Mouse (Mus musculus) heart, embryonic 12.5 days (tissue): ENCODE results near the gene Fth1. TPM values are rescaled to one million over a fixed set of nuclear protein-coding genes. Genes with fewer than 3 reads are reported as not detected.
"Not testable (repeated sequence)": the region's sequence is repeated elsewhere in the genome, so short reads cannot be mapped to it uniquely, and the experiment has no call there.

Source experiments
- ATAC-seq: fragments of 200-750 bp; cut with Nextera tagmentation; 2 replicates; pipeline ENCODE4 v1.8.0; 2017; ENCODE audit warnings: moderate TSS enrichment, moderate library complexity; ENCODE audit not compliant: insufficient number of reproducible peaks, low FRiP score
- H3K27ac ChIP-seq: fragments of 300-500 bp; sonication (generic); 2 replicates; pipeline ENCODE4 v1.5.1; 2016; ENCODE audit warnings: mild to moderate bottlenecking, moderate library complexity; ENCODE audit not compliant: poor library complexity, severe bottlenecking
- H3K27me3 ChIP-seq: fragments of 300-500 bp; sonication (generic); replicated peaks from 2 replicates; pipeline ENCODE4 v1.6.1; 2016; ENCODE audit warnings: mild to moderate bottlenecking, moderate library complexity
- H3K36me3 ChIP-seq: fragments of 300-500 bp; sonication (generic); 2 replicates; pipeline ENCODE4 v1.6.1; 2016; ENCODE audit warnings: mild to moderate bottlenecking, moderate library complexity
- H3K4me1 ChIP-seq: fragments of 300-500 bp; sonication (generic); replicated peaks from 2 replicates; pipeline ENCODE4 v1.6.1; 2016; ENCODE audit warnings: mild to moderate bottlenecking
- H3K4me2 ChIP-seq: fragments of 300-500 bp; sonication (generic); 2 replicates; pipeline ENCODE4 v1.6.1; 2016; ENCODE audit warnings: mild to moderate bottlenecking, moderate library complexity
- H3K4me3 ChIP-seq: fragments of 300-500 bp; sonication (generic); 2 replicates; pipeline ENCODE4 v1.5.1; 2016; ENCODE audit warnings: mild to moderate bottlenecking
- H3K9ac ChIP-seq: fragments of 300-500 bp; sonication (generic); 2 replicates; pipeline ENCODE4 v1.6.1; 2016; ENCODE audit warnings: mild to moderate bottlenecking, moderate library complexity
- H3K9me3 ChIP-seq: fragments of 300-500 bp; sonication (generic); replicated peaks from 2 replicates; pipeline ENCODE4 v1.6.1; 2016; ENCODE audit warnings: mild to moderate bottlenecking, moderate library complexity
- WGBS: fragments of 180-500 bp; shearing (Covaris S2); methylation state at CpG from one replicate; pipeline ENCODE4 v1.1.7; 2016; 5-methylcytosine and 5-hydroxymethylcytosine counted together
- polyA plus RNA-seq: library from polyadenylated mRNA; unstranded; fragments of >200 nt; fragmentation: Nextera tagmentation; extraction: Ambion mirVana; gene quantifications from 2 replicates; pipeline ENCODE4 v1.2.1, GENCODE M21; 2016

Fth1 gene
- polyA plus RNA-seq, 1 experiment from 2014 or later = 2,412 TPM

- Histone ChIP-seq H3K27me3 (no peaks in the 10 kb centered on the region), H3K4me1 (peaks cover 6% of the 10 kb centered on the region; the same call in 1 of the 2 replicates), H3K36me3 (no peaks in the 10 kb centered on the region), H3K4me2 (peak overlapping the region; percentile 32; the same call in 1 of the 2 replicates), H3K27ac (no peak overlapping the region), H3K9me3 (no peaks in the 10 kb centered on the region), H3K9ac (0 out of 2 replicates have a peak overlapping the region, but pooled peaks have one; percentile 34), H3K4me3 (no peak overlapping the region)
- no peak for ATAC-seq
- WGBS = 15% methylated on average over 7 of the region's 7 CpGs
Observed at GRCm38 (mm10) chr19:9964205-9964916, 16.0 kb upstream of the Fth1 start.

GRCm38 (mm10) chr19:9966096-9966867 is 14.1 kb upstream of the Fth1 start:
- no peak for ATAC-seq
- Histone ChIP-seq H3K36me3 (no peaks in the 10 kb centered on the region), H3K9ac (no peak overlapping the region), H3K4me2 (no peak overlapping the region), H3K27me3 (no peaks in the 10 kb centered on the region), H3K27ac (no peak overlapping the region), H3K4me1 (peaks cover 6% of the 10 kb centered on the region; the same call in 1 of the 2 replicates), H3K9me3 (no peaks in the 10 kb centered on the region), H3K4me3 (no peak overlapping the region)
- WGBS = 71% methylated on average over 2 of the region's 2 CpGs

- WGBS = 82% methylated on average over 10 of the region's 10 CpGs
- Histone ChIP-seq H3K4me2 (no peak overlapping the region), H3K27me3 (no peaks in the 10 kb centered on the region), H3K4me1 (peaks cover 6% of the 10 kb centered on the region; the same call in 1 of the 2 replicates), H3K4me3 (no peak overlapping the region), H3K36me3 (no peaks in the 10 kb centered on the region), H3K9me3 (no peaks in the 10 kb centered on the region), H3K9ac (no peak overlapping the region), H3K27ac (no peak overlapping the region)
- ATAC-seq = no peak
Observed at GRCm38 (mm10) chr19:9968081-9968787, 12.2 kb upstream of the Fth1 start.

GRCm38 (mm10) chr19:9974853-9975252 is 5.5 kb upstream of the Fth1 start:
- H3K9me3 ChIP-seq, H3K27ac ChIP-seq, H3K36me3 ChIP-seq, H3K27me3 ChIP-seq, H3K4me3 ChIP-seq, H3K4me2 ChIP-seq, H3K9ac ChIP-seq: not testable (repeated sequence)
- WGBS = 42% methylated on average over 2 of the region's 2 CpGs
- H3K4me1 ChIP-seq = peaks cover 28% of the 10 kb centered on the region
- 0 out of 2 replicates have a peak, but pooled peaks have one; percentile 10 for ATAC-seq

GRCm38 (mm10) chr19:9977085-9977484 is 3.3 kb upstream of the Fth1 start:
- Histone ChIP-seq H3K27me3 (no peaks in the 10 kb centered on the region), H3K4me1 (peaks cover 36% of the 10 kb centered on the region), H3K4me2 (no peak overlapping the region), H3K4me3 (no peak overlapping the region), H3K9me3 (no peaks in the 10 kb centered on the region), H3K36me3 (no peaks in the 10 kb centered on the region), H3K27ac (peak overlapping the region; percentile 36; the same call in 1 of the 2 replicates), H3K9ac (no peak overlapping the region)
- 60% methylated on average over 10 of the region's 10 CpGs for whole genome bisulfite sequencing
- ATAC-seq = peak; percentile 72; the same call in 1 of the 2 replicates

- H3K9me3 ChIP-seq = no peaks in the 10 kb centered on the region
- H3K27me3 ChIP-seq = no peaks in the 10 kb centered on the region
- no peak overlapping the region for H3K9ac ChIP-seq
- H3K27ac ChIP-seq = peak overlapping the region; percentile 69
- no peak overlapping the region for H3K4me3 ChIP-seq
- 39% methylated on average over 5 of the region's 5 CpGs for WGBS
- ATAC-seq = peak; percentile 65
- H3K4me1 ChIP-seq = peaks cover 38% of the 10 kb centered on the region
- peak overlapping the region; percentile 24 for H3K4me2 ChIP-seq
- no peaks in the 10 kb centered on the region for H3K36me3 ChIP-seq
Observed at GRCm38 (mm10) chr19:9978431-9978951, 1.9 kb upstream of the Fth1 start.

GRCm38 (mm10) chr19:9979156-9979555 is 1.2 kb upstream of the Fth1 start:
- ATAC-seq = no peak
- H3K9me3 ChIP-seq = no peaks in the 10 kb centered on the region
- H3K4me3 ChIP-seq = no peak overlapping the region
- H3K4me1 ChIP-seq = peaks cover 45% of the 10 kb centered on the region
- H3K4me2 ChIP-seq = peak overlapping the region; percentile 24; the same call in 1 of the 2 replicates
- no peaks in the 10 kb centered on the region for H3K27me3 ChIP-seq
- H3K9ac ChIP-seq = no peak overlapping the region
- H3K27ac ChIP-seq = peak overlapping the region; percentile 69
- 89% methylated on average over 2 of the region's 2 CpGs for WGBS
- peaks cover 4% of the 10 kb centered on the region for H3K36me3 ChIP-seq

- peaks cover 26% of the 10 kb centered on the region for H3K36me3 ChIP-seq
- peak overlapping the region; percentile 93 for H3K4me3 ChIP-seq
- no peaks in the 10 kb centered on the region for H3K27me3 ChIP-seq
- WGBS = 63% methylated on average over 4 of the region's 4 CpGs
- peak overlapping the region; percentile 99 for H3K27ac ChIP-seq
- H3K4me2 ChIP-seq = peak overlapping the region; percentile 93
- peak overlapping the region; percentile 71 for H3K9ac ChIP-seq
- H3K4me1 ChIP-seq = peaks cover 30% of the 10 kb centered on the region
- H3K9me3 ChIP-seq = no peaks in the 10 kb centered on the region
- ATAC-seq = no peak
Observed at GRCm38 (mm10) chr19:9981621-9982020, 1.2 kb downstream of the Fth1 start.

- peak overlapping the region; percentile 93 for H3K4me2 ChIP-seq
- H3K9ac ChIP-seq = peak overlapping the region; percentile 92
- peaks cover 35% of the 10 kb centered on the region for H3K4me1 ChIP-seq
- peak; percentile 96 for ATAC-seq
- H3K27ac ChIP-seq = peak overlapping the region; percentile 99
- H3K27me3 ChIP-seq = no peaks in the 10 kb centered on the region
- peaks cover 26% of the 10 kb centered on the region for H3K36me3 ChIP-seq
- under 1% methylated on average over 59 of the region's 59 CpGs for WGBS
- H3K9me3 ChIP-seq = no peaks in the 10 kb centered on the region
- H3K4me3 ChIP-seq = peak overlapping the region; percentile 93
Observed at GRCm38 (mm10) chr19:9982151-9982851, 1.9 kb downstream of the Fth1 start.

GRCm38 (mm10) chr19:9982852-9983542 is 2.6 kb downstream of the Fth1 start:
- Histone ChIP-seq H3K27ac (peak overlapping the region; percentile 99), H3K4me3 (peak overlapping the region; percentile 93), H3K4me1 (peaks cover 39% of the 10 kb centered on the region), H3K4me2 (peak overlapping the region; percentile 93), H3K9me3 (no peaks in the 10 kb centered on the region), H3K36me3 (peaks cover 26% of the 10 kb centered on the region), H3K9ac (peak overlapping the region; percentile 92), H3K27me3 (no peaks in the 10 kb centered on the region)
- ATAC-seq = peak; percentile 72
- under 1% methylated on average over 31 of the region's 31 CpGs for WGBS
